Mouse (Mus musculus) layer of hippocampus, adult 2 months (tissue): ENCODE results near the gene Rsph9. TPM values are rescaled to one million over a fixed set of nuclear protein-coding genes. Genes with fewer than 3 reads are reported as not detected.
A peak's percentile ranks its signal among the peaks of the same experiment; 100 is the strongest.

ENCODE experiments used
- DNase-seq, 2 experiments: peaks; one replicate each; pipeline ENCODE4 v3.0.0; 2022; ENCODE audit warnings: low spot score in 2 of 2
- H3K27ac ChIP-seq: fragments of 200-600 bp; 2 replicates; pipeline ENCODE4 v1.8.1; 2022
- H3K4me3 ChIP-seq: fragments of 200-600 bp; 2 replicates; pipeline ENCODE4 v1.8.1; 2022; ENCODE audit warnings: mild to moderate bottlenecking
- CTCF ChIP-seq: fragments of 200-600 bp; conservative IDR thresholded peaks from 2 replicates; pipeline ENCODE4 v1.8.1; 2022; ENCODE audit warnings: antibody characterized with exemption, mild to moderate bottlenecking, moderate library complexity
- total RNA-seq, 2 experiments: library from RNA; stranded (reverse); gene quantifications; 2 replicates each; pipeline ENCODE4 v1.2.3; 2021

Gene Rsph9
- total RNA-seq, 2 experiments from 2014 or later, result 27.4 to 28.8 TPM

- no peak overlapping the region for H3K4me3 ChIP-seq
- H3K27ac ChIP-seq, result no peak overlapping the region
- TF ChIP-seq CTCF, result no peak
- no peak for DNase-seq
Measured at GRCm38 (mm10) chr17:46115489-46115888, 28.5 kb downstream of the Rsph9 start.

DNA sequence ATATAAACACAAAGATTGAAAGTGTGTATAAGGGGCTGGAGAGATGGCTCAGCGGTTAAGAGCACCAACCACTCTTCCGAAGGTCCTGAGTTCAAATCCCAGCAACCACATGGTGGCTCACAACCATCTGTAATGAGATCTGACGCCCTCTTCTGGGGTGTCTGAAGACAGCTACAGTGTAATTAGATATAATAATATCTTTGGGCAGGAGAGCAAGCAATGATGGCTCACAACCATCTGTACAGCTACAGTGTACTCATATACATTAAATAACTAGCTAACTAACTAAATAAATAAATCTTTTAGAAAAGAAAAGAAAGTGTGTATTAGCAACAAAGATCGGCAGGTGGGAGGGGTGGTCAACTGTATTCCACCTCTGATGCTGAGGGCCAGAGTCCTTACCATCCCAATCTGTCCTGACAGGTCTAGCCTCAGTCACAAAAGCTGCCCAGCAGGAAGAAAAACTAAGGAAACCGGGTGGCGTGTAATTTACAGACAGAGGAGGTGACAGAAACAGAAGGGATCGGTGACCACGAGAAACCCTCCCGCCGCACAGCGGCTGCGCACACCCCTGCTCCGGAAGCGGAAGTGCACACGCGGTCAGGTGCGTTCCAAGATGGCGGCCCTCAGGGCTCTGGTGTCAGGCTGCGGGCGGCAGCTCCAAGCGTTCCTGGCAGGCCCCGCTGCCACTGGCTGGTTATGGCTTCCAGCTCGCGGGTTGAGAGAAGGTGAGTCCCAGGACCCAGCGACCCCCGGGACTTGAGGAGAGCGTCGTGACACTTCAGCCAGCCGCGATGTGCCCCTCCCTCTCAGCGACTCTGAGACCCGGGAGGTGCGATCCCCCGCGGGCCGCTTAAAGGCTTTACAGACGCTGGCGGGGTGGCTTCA is 33.4 kb downstream of the Rsph9 start, which contains the start of gene Mrps18a:
TSS of gene Mrps18a (plus strand) at position 585 of the 888 bp plus-strand sequence.
- peak; percentile 85 for DNase-seq
- peak; percentile 45 for TF ChIP-seq CTCF
- peak within 1 kb of the TSS; percentile 82 for H3K4me3 ChIP-seq
- H3K27ac ChIP-seq, result peak within 1 kb of the TSS; percentile 78

- no peak for DNase-seq
- Histone ChIP-seq H3K4me3 (no peak overlapping the region), H3K27ac (no peak overlapping the region)
- TF ChIP-seq CTCF, result no peak
Measured at GRCm38 (mm10) chr17:46108286-46108685, 35.7 kb downstream of the Rsph9 start.

DNA sequence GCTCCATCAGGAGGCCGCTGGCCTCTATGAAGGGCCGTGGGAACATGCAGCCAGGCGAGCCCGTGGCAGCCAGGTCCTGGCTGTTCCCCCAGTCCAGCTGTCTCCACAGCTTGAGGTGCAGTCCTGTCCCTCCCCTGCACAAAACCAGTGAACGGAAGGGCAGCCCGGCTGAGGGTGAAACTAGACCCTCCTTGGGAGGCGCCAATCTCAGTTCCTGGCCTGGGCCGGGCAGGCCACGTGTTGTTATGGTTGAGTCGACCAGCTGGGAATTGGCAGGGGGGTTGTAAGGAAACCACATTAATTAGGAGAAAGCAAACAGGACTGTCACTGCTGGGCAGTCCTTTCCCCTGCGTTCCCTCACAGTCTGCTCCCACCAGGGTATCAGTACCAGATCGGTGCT is 39.5 kb downstream of the Rsph9 start:
- Histone ChIP-seq H3K27ac (no peak overlapping the region; the same call in 1 of the 2 replicates), H3K4me3 (no peak overlapping the region)
- DNase-seq, result no peak
- no peak for TF ChIP-seq CTCF

GRCm38 (mm10) chr17:46102608-46103159 is 41.3 kb downstream of the Rsph9 start:
- no peak for DNase-seq
- H3K27ac ChIP-seq, result no peak overlapping the region
- TF ChIP-seq CTCF, result 0 out of 2 replicates have a peak, but pooled peaks have one; percentile 16
- no peak overlapping the region for H3K4me3 ChIP-seq

DNA sequence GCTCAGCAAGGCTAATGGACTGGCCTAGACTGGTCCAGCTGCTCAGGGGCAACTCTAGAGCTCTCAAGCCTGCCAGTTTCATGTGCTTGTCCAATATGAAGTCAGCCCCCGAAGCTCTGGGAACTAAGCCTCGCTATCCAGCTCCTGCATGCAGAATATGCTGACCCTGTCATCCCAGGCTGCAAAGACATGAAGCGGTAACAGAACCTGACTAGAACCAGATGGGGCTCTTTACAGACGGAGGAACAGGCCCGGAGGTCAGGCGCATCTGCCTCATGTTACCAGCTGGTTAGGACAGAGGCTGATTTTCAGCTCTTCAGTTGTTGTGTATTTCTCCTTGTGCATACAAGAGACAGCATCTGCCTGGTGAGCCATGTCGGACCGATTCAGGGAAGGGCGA is 42.1 kb downstream of the Rsph9 start:
- TF ChIP-seq CTCF, result no peak
- no peak for DNase-seq
- Histone ChIP-seq H3K4me3 (no peak overlapping the region), H3K27ac (no peak overlapping the region)

DNA sequence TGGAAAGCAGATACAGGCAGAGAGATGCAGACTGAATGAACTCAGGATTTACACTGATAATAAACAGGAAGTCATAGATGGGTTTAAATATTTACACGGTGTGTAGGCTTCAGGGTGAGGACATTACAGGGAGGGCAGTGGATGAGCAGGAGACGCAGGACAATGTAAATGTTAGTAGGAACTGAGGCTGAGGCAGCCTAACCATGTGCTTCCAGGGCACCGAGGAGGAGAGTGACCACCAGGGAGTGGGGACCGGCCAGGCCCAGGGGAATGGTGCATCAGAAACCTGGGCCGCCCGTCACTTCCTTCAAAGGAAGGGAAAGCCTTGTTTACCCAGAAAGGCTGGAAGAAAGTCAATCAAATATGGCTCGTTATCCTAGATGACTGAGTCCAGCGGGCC is 45.5 kb downstream of the Rsph9 start:
- no peak for TF ChIP-seq CTCF
- no peak overlapping the region for H3K4me3 ChIP-seq
- DNase-seq, result no peak
- no peak overlapping the region for H3K27ac ChIP-seq

GRCm38 (mm10) chr17:46091899-46092298 is 52.1 kb downstream of the Rsph9 start:
- H3K27ac ChIP-seq, result no peak overlapping the region
- no peak overlapping the region for H3K4me3 ChIP-seq
- no peak for TF ChIP-seq CTCF
- no peak for DNase-seq

DNA sequence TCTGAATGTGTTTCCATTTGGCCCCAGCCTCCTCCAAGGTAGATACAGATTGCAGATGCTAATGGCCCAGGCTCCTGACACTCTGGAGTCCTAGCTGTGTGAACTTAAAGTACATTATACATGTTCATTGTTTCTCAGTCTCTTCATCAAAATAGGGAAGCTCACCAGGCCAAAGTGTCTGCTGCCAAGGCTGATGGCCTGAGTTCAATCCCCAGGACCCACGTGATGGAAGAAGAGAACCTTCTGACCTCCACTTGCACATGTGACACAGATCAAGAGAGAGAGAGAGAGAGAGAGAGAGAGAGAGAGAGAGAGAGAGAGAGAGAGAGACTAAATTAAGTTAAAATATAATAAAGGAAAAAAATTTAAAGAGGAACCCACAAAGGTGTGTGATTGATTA is 52.7 kb downstream of the Rsph9 start:
- no peak overlapping the region for H3K4me3 ChIP-seq
- no peak overlapping the region for H3K27ac ChIP-seq
- no peak for TF ChIP-seq CTCF
- no peak for DNase-seq

DNA sequence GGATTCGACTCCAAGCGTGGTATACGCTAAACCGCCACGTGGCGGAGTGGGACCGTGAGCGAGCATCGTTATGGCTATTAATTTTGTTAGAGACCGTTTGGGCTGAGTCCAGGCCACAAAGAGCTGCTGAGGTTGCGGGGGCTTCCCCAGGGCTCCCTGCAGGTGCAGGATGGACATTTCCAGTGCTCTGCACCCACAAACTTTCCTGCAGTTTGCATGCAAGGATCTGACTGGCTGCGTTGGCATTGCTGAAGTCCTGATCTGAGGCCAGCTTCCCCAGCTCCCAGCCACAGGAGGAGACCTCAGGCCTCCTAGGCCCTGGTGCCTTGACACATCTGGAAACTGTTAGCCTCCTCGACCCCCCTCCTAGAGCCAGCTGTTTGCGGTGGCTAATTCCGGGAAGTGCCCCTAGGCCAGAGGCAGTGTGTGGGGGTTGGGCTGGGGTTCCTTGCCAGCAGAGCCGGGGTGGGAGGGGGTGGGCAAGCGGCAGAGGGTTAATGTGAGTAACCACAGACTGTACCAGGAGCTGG is 57.6 kb downstream of the Rsph9 start:
- no peak; the same call in 1 of the 2 replicates for TF ChIP-seq CTCF
- H3K27ac ChIP-seq, result no peak overlapping the region
- DNase-seq, result no peak
- no peak overlapping the region for H3K4me3 ChIP-seq

DNA sequence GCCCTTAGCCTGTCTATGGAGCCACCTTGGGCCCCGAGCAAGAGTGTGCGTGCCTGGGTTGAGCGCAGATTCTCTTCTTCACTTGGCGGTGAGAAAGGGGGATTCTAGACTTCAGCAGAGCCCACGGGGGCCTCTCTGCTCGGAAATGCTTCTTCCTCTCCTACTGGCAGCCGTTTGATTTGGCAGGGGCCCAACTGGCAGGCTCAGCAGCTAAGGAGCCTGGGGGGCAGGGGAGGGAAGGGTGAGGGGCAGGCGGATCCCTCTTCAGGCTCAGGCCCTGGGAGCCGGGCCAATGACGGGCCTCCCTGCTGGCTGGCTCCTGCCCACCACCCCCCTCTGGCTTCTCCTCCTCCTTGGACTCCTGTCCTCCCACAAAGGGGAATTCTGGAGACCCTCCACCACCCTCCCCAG is 59.9 kb downstream of the Rsph9 start:
- peak overlapping the region; percentile 51; the same call in 1 of the 2 replicates for H3K27ac ChIP-seq
- TF ChIP-seq CTCF, result no peak
- no peak overlapping the region; the same call in 1 of the 2 replicates for H3K4me3 ChIP-seq
- peak; percentile 72 for DNase-seq

DNA sequence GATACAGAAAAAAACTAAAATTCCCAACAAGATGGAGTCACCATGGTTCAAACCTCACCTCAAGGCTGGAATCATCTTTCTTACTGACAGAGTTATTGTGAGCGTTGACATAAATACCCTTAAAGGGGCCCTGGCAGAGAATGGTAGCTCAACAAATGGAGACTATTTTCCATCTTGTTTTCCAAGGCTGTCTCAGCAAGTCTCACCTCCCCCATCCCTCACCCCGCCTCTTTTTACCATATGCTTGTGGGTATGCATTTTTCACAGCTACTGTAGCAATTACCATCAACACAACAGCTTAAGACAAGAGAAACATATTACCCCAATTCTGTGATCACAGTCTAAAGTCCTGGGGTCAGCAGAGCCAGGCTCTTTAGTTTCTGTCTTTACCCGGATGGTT is 60.6 kb downstream of the Rsph9 start:
- Histone ChIP-seq H3K27ac (no peak overlapping the region), H3K4me3 (no peak overlapping the region)
- TF ChIP-seq CTCF, result no peak
- DNase-seq, result no peak

- no peak for DNase-seq
- TF ChIP-seq CTCF, result no peak
- Histone ChIP-seq H3K4me3 (no peak overlapping the region), H3K27ac (no peak overlapping the region)
Measured at GRCm38 (mm10) chr17:46081657-46082056, 62.4 kb downstream of the Rsph9 start.
